Mouse (Mus musculus) Muller cell, postnatal 12 days (primary cell): ENCODE measurements at regions not wholly inside any gene's neighbourhood (a gene's known extent, or its start where the extent isn't known, plus 50 kb on each side); places are given as distances from the start of the nearest gene placed in this dataset.
A peak's percentile ranks its signal among the peaks of the same experiment; 100 is the strongest.

Source experiments
- DNase-seq: peaks from one replicate; pipeline ENCODE4 v3.0.0-alpha.2; 2015; ENCODE audit errors: inconsistent ontology term

- no peak for DNase-seq
Measured at GRCm38 (mm10) chr13:28754207-28754606, 199.3 kb downstream of the Sox4 start.

- DNase-seq: peak; percentile 46
Measured at GRCm38 (mm10) chr13:28750949-28751692, 202.4 kb downstream of the Sox4 start.

- peak; percentile 43 for DNase-seq
Measured at GRCm38 (mm10) chr13:28740158-28740670, 213.3 kb downstream of the Sox4 start.

DNA sequence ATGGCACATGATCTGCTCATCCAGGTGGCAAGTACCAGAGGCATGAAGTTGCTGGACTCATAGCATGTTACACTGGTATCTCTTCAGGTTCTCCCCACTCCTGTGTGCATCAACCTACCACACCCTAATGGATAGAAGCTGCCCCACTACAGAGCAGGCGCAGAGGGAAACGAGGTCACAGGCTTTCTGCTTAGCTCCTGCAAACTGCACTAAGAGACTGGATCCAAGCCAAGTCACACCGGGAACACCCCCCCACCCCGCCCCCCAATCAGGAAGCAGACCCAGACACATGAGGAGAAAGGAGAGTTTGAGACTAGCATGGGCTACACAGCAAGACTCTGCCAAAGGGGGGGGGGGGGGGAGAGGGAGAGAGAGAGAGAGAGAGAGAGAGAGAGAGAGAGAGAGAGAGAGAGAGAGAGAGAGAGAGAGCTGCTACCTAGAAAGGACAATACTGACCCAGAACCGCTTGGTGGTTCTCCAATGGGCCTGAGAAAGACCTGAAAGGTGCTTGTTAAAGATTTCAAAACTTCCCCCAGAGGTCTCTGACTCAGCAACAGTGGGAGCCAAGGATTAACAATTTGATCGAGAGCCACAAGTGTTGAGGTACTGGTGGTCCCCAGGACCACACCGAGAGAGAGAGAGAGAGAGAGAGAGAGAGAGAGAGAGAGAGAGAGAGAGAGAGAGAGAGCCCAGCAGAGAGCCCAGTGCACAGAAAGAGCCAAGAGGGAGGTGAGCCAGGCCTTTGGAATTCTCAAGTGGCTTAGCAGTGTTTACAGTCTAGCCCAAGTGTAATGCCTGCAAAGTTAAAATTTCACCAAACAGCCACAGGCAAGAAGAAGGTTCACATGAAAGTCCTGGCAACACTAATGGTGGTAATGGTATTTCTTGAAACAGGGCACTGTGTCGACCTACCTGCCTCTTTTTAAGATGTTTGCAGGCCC lies 215.1 kb downstream of the Sox4 start:
- peak; percentile 62 for DNase-seq

DNA sequence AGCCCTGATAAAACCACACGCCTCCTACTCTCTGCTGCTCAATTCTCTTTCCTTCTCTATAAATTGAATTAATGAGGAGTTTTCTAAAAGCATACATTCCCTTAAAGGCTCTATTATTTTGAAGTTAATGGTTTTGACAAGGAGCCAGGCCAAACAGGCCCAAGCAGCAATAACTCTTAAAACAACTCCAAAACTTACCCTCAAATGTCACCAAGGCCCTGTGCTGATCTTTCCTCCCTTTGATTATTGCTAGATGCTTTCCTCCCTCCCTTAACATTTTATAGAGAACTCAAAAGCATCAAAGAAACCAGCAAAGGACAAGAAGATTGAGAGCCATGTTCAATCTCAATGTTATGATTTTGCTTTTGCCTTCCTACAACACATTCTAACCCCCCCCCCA lies 221.0 kb downstream of the Sox4 start:
- DNase-seq: no peak

- DNase-seq: no peak
Measured at GRCm38 (mm10) chr13:28732036-28732435, 221.5 kb downstream of the Sox4 start.

DNA sequence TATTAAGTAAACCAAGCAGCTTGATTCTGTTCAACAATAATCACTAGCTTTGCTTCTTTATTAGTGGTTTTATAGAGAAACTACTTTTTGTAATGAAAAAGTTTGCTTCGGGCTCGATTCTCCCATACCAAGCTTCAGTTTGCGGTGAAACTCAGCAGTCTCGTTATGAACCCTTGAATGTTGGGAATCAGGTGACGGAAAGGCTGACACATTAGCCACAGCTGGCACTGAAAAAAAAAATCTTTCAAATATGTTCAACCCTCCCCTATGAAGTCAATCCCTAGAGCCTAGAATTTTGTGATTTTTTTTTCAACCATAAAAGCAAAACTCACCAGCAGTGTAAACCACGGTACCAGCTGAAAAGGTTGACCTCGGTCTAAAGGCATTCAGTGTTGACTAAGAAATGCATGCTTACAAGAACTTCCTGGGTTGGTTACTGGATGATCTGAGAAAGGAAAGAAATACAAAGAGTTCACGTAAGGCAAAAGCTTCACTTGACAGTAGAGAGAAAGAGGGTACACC lies 223.4 kb downstream of the Sox4 start:
- DNase-seq: peak; percentile 54

- no peak for DNase-seq
Measured at GRCm38 (mm10) chr13:28728768-28729167, 224.7 kb downstream of the Sox4 start.

- DNase-seq: no peak
Measured at GRCm38 (mm10) chr13:28724300-28724699, 229.2 kb downstream of the Sox4 start.

DNA sequence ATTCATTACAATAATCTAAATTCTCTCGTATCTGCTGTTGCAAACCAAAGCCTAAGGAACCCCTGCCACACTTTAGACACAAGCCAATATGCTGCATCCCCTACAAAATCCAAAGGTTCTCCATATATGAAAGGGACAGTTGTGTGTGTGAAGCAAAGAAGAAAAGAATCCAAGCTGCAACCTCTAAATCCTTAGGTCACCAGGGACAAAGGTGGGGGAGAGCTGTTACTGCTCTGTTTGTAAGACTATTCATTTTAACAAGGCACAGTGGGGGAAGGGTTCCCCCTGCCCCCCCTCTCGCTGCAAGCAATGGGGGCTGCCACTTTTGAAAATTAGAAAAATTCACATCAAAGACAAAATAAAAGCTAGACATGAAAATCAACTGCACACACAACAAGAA lies 231.4 kb downstream of the Sox4 start:
- no peak for DNase-seq

GRCm38 (mm10) chr13:28721548-28721981 lies 231.9 kb downstream of the Sox4 start:
- no peak for DNase-seq

DNA sequence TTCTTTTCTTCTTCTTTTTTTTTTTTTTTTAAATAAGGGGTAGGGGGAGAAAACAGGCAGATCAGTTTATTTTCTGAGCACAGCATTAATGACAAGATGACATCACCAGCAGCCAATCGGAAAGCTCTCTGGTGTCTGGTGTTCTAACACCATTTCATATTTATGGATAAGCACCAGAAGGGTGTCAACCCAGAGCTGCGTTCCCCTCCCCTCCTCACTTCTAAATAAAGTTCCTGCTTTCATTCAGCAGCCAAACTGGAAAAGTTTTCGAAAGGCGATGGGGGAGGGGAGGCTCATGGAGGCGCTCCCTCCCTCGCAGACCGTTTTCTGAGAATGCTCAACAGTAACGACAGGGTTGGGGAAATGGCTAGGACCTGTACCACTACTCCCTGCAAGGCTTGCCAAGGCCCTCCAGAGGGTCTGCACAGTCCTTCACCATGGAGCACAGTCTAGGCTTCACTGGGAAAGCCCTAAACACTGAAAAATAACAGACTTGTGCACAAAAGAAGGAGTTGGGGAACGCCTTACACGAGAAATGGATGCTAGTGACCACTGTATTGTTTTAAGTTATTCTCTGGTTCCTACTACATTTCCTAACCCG lies 232.8 kb downstream of the Sox4 start:
- DNase-seq: no peak

DNA sequence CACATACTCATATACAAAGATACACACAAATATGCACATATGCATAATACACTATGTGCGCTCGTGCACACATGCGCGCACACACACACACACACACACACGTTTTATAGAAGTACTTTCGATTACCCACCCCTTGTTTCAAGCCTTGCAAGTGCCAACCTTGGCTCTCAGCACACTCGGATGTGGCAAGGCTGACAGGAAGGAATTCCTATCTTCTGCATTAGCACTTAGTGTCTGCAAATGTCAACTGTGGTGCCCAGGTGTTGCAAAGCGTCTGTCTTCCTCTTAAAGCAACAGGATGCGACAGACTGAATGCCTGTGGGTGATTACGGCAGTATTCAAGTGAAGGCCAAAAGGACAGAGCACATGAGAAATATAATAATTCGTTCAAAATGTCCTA lies 233.3 kb downstream of the Sox4 start:
- no peak for DNase-seq

- no peak for DNase-seq
Measured at GRCm38 (mm10) chr13:28718868-28719265, 234.6 kb downstream of the Sox4 start.

DNA sequence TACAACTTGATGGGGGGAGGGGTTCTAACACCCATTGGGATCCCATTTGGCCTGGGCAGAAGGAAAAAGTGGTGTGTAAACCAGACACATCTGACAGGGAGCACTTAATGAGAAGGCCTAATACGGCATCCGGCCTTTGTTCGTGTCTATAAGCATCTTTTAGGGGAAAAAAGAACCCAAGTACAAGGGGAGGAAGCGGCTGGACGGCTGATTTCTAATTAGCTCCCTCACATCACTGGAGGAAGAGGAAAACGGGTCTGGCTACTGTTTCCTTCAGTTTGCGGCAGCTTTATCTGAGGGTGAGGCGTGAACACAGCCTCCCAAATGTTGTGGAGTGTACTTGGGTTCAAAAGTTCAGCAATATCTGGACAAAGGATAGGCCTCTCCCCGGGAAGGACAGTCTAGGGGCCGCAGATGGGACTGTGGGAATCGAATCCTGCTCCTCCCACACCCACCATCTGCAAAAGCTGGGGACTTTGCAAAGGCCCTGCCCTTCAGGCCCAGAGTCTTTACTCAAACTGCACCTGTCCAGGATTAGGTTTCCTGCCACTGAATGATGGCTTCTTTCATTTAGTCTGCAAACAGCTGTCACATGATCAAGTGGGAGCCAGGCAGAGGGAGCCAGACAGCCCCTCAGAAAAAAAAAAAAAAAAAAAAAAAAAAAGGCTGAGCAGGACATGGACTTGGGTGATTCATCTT lies 235.2 kb downstream of the Sox4 start:
- DNase-seq: peak; percentile 89

DNA sequence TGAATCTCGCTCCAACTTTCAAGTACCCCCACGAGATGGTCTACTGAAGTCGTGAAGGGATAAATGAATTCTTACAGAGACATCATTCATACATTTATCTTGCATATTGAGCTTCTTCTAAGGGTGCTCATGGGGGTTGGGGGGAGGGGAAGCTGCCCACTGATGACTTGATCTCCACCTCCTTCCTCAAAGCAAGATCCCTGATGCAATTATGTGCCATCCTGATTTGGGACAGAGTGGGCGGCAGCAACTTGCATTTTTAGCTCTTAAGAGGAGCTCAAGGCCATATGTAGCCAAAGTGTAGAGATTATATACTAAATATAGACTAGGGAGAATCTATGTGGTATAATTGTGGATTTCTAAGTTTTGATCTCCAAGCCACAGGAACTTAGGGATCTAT lies 236.1 kb downstream of the Sox4 start:
- no peak for DNase-seq

- DNase-seq: no peak
Measured at GRCm38 (mm10) chr13:28709966-28710365, 243.5 kb downstream of the Sox4 start.

GRCm38 (mm10) chr13:28701309-28701708 lies 252.2 kb downstream of the Sox4 start:
- no peak for DNase-seq

DNA sequence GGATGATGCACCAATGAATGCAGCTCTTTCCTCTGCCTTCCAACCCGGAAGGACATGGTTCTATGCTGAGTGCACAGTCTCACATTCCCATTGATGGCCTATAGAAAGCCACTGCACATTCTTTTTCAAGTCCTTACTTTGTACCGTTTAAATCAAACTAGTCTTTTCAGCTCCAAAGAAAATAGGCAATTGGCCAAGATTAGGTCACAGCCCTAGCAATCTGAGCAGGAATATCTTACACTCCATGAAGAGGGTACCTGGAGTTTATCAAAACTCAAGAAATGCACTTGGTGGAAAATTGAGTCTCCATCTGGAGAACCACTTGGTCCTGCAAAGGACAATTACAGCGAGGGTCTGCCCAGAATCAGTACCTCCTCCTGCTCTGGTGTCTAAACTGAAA lies 253.4 kb downstream of the Sox4 start:
- DNase-seq: no peak

GRCm38 (mm10) chr13:28699490-28700032 lies 254.0 kb downstream of the Sox4 start:
- DNase-seq: no peak
